Mouse (Mus musculus): ENCODE measurements at regions not wholly inside any gene's neighbourhood (a gene's known extent, or its start where the extent isn't known, plus 50 kb on each side); places are given as distances from the start of the nearest gene placed in this dataset.
A peak's percentile ranks its signal among the peaks of the same experiment; 100 is the strongest.

DNA sequence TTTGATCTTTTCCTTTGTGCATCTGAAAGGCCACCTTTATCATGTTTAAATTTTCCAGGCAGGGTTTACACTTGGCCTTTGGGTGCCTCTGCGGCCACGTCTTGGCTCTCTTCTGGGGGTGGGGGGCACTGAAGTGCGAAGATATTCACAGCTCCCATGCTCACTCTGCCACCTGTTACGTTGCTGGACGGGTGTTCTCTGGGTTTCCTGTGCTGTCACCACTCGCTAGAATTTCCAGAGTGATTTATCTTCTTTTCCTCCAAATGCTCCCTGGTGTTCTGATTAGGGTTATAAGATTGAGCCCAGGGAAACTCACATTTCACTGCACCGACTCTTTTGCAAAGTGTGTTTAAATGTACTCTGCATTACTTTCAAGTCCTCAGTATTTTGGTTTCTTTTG, 404.8 kb upstream of the Mki67 start:
- WGBS: 22% methylated on average over 7 of the region's 7 CpGs
- H3K4me3 ChIP-seq: no peak overlapping the region
- H3K27ac ChIP-seq: no peak overlapping the region

DNA sequence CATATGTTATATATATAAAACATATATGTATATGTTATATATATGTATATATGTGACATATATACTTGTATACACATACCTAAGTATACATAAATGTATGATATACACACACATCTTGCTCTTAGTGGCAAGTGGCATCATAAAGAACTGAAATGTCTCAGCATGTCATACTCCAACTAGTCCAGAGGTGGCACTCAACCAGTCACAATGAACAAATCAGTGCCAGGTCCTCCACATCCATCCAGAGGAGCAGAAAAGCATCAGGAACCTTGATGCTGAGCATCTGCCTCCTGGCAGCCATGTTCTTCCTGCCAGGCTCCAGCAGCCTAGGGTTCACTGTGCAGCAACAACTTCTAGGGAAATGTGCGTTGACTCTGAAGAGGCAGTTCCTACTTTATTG, 405.2 kb upstream of the Mki67 start:
- H3K27ac ChIP-seq: peak overlapping the region; percentile 16; the same call in 1 of the 2 replicates
- H3K36me3 ChIP-seq: no peaks in the 10 kb centered on the region
- H3K9me3 ChIP-seq (replicated peaks): no peaks in the 10 kb centered on the region
- 86% methylated on average over 1 of the region's 1 CpGs for WGBS
- no peak overlapping the region for H3K4me3 ChIP-seq
- H3K4me1 ChIP-seq: peaks cover 27% of the 10 kb centered on the region
- peak; percentile 35 for DNase-seq (ENCODE audit: low spot score)
- H3K27me3 ChIP-seq (ENCODE audit: low read depth, poor library complexity, severe bottlenecking): no peaks in the 10 kb centered on the region

More for the DNA sequence above, 404.8 kb upstream of the Mki67 start:
- H3K9me3 ChIP-seq (replicated peaks): no peaks in the 10 kb centered on the region
- H3K36me3 ChIP-seq: no peaks in the 10 kb centered on the region
- peaks cover 27% of the 10 kb centered on the region for H3K4me1 ChIP-seq
- DNase-seq (ENCODE audit: low spot score): peak; percentile 49
- no peaks in the 10 kb centered on the region for H3K27me3 ChIP-seq (ENCODE audit: low read depth, poor library complexity, severe bottlenecking)

DNA sequence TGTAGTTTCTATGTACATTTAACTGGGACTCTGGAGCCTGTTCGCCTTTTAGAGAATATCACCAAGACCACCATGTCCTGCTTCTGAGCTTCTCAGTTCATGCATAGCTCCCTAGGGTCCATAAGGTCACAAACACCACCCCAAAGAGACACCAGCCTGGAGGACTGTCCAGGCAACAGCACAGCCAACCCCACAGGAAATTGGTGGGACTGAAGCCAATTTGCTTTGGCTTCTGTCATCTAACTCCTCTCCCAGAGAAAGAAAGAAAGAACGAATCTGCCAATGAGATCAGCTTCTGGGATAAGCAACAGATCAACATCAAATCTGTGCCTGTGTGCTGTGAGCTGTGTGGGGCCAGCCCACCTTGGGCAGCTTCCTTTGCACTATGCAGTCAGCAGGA, 408.6 kb upstream of the Mki67 start:
- no peaks in the 10 kb centered on the region for H3K36me3 ChIP-seq
- WGBS: 76% methylated on average over 2 of the region's 2 CpGs
- H3K27me3 ChIP-seq (ENCODE audit: low read depth, poor library complexity, severe bottlenecking): 0 out of 2 replicates have a peak, but pooled peaks cover 9% of the 10 kb centered on the region
- no peaks in the 10 kb centered on the region for H3K9me3 ChIP-seq (replicated peaks)
- no peak overlapping the region for H3K4me3 ChIP-seq
- DNase-seq (ENCODE audit: low spot score): no peak
- peaks cover 25% of the 10 kb centered on the region for H3K4me1 ChIP-seq
- no peak overlapping the region for H3K27ac ChIP-seq

DNA sequence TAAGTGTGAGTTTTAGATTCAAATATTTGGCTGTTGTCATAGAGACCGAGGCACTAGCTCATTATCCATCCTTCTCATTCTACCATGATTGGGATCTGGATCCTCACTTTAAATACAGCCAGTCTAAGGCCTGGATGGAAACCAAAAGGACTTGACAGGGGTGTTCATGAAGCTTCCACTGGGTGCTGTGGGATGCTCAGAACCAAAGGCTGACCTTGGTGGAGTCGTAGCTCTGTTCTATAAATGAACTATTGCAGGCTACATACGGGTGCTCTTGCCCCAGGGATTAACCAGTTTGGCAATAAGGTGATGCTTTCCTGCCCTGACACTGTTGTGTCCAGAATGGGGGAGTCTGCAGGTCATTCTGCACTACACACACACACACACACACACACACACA, 410.2 kb upstream of the Mki67 start:
- Histone ChIP-seq H3K9me3 (replicated peaks) (no peaks in the 10 kb centered on the region), H3K4me3 (no peak overlapping the region), H3K27ac (no peak overlapping the region), H3K36me3 (no peaks in the 10 kb centered on the region), H3K4me1 (peaks cover 22% of the 10 kb centered on the region), H3K27me3 (ENCODE audit: low read depth, poor library complexity, severe bottlenecking) (0 out of 2 replicates have a peak, but pooled peaks cover 9% of the 10 kb centered on the region)
- DNase-seq (ENCODE audit: low spot score): no peak
- 87% methylated on average over 3 of the region's 3 CpGs for WGBS

DNA sequence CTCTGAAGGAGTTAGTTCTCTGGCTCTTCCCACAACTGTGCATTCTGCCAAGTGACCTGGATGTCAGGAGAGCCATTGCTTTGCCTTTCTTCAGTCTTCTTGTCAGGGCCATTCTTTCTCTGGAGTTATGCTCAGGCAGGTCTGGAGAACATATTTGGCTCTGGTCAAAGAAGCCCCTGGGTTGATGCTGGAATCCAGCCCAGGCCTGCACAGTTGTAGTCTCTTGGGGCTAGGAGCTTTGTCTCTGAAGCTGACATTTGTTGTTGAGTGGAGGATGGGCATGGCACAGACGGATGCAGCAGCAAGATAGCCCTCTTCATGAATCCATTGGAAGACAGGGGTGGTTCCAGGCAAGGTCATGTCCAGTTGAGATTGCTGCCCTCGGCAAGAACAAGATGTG, 411.4 kb upstream of the Mki67 start:
- Histone ChIP-seq H3K27me3 (ENCODE audit: low read depth, poor library complexity, severe bottlenecking) (0 out of 2 replicates have a peak, but pooled peaks cover 9% of the 10 kb centered on the region), H3K4me1 (peaks cover 18% of the 10 kb centered on the region), H3K4me3 (no peak overlapping the region), H3K9me3 (replicated peaks) (no peaks in the 10 kb centered on the region), H3K27ac (no peak overlapping the region), H3K36me3 (no peaks in the 10 kb centered on the region)
- WGBS: 83% methylated on average over 2 of the region's 2 CpGs
- DNase-seq (ENCODE audit: low spot score): no peak

DNA sequence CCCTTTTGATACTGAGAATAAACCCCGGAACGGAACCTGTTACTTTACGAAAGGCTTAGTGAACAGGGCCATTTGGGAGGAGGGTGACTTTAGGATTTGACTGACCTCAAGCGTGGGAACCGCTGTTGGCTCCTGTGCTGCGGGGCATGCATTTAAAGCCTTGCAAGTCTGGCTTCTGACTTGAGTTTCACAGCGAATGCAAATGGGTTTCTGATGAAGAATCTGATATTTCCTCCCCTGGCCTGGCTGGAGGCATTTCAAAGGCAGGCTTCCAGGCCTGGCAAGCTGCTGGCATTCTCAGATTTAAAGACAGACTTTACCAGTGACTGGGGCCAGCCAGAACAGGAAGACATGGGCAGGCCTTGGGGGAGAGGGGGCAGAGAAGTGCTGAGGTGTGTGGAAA, 413.6 kb upstream of the Mki67 start:
- no peak for DNase-seq (ENCODE audit: low spot score)
- 56% methylated on average over 7 of the region's 7 CpGs for WGBS
- peaks cover 19% of the 10 kb centered on the region for H3K4me1 ChIP-seq
- H3K4me3 ChIP-seq: no peak overlapping the region
- H3K27me3 ChIP-seq (ENCODE audit: low read depth, poor library complexity, severe bottlenecking): 0 out of 2 replicates have a peak, but pooled peaks cover 9% of the 10 kb centered on the region
- no peak overlapping the region for H3K27ac ChIP-seq
- H3K9me3 ChIP-seq (replicated peaks): no peaks in the 10 kb centered on the region
- H3K36me3 ChIP-seq: no peaks in the 10 kb centered on the region

DNA sequence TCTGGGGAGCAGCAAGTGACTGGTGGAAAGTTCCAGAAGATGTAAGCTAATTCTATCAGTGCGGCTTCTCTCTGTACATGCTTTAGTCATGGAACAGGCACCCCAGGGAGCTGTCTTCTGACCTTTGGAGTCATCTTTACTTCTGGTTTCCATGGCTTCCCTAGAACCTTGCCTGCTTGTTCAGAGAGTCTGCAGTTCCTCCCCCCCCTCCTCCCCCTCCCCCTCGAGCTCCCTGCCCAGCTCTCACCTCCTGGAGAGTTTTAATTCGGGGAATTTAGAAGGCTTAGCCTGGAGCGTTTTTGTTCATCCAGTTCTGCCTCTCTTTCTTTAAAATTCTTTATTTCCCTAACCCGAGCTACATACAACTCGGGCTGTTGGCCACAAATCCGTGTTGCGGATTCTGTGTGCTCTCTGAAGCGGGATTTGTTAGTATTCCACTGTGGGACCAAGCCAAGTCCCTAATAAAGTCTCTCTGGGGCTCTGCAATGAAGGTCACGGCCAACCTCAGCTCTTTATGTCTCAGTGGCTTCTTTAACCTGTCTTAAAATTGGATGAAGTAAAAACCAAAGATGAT, 414.6 kb upstream of the Mki67 start:
- no peak for DNase-seq (ENCODE audit: low spot score)
- 59% methylated on average over 10 of the region's 10 CpGs for WGBS
- H3K4me1 ChIP-seq: peaks cover 19% of the 10 kb centered on the region
- H3K27ac ChIP-seq: no peak overlapping the region
- H3K36me3 ChIP-seq: no peaks in the 10 kb centered on the region
- no peak overlapping the region for H3K4me3 ChIP-seq
- H3K27me3 ChIP-seq (ENCODE audit: low read depth, poor library complexity, severe bottlenecking): 0 out of 2 replicates have a peak, but pooled peaks cover 9% of the 10 kb centered on the region
- no peaks in the 10 kb centered on the region for H3K9me3 ChIP-seq (replicated peaks)

DNA sequence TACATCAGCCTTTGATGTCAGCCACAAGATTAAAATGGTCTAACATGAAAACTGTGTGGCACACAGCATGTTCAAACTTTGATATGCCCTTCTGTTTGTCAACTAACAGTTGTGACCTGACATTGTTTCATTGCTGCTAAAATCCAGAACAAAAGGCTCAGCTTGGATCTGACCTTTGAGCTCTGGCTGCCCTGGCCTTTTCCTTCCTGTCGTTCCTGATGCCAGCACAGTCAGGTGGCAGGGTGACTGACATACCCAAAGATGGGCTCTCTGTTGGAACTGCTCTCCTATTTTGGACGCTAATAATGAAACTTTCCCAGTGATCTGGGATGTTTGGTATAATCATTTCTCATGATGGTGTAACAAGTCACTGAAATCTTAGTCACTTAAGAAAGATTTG, 416.8 kb upstream of the Mki67 start:
- H3K4me1 ChIP-seq: peaks cover 39% of the 10 kb centered on the region
- 82% methylated on average over 2 of the region's 2 CpGs for WGBS
- H3K27me3 ChIP-seq (ENCODE audit: low read depth, poor library complexity, severe bottlenecking): 0 out of 2 replicates have a peak, but pooled peaks cover 3% of the 10 kb centered on the region
- H3K9me3 ChIP-seq (replicated peaks): no peaks in the 10 kb centered on the region
- H3K36me3 ChIP-seq: no peaks in the 10 kb centered on the region
- H3K4me3 ChIP-seq: no peak overlapping the region
- no peak overlapping the region for H3K27ac ChIP-seq
- no peak for DNase-seq (ENCODE audit: low spot score)

DNA sequence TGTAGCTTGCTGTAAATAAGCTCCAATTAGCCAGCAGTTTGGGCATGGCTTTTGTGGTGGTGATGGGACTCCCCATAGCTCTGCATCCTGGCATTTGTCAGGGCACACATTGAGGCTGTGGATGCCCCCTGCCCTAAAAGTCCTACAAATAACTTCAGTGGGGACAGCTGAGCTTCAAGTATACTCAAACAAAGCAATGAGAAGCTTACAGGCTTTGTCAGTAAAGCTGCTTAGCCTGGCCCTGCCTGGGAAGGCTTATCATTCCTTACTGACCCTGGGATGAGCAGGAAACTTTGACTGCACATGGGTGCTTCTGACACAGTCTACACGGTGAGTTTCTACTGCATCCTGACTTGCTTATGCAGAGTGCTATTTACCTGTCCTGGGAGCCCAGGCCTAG, 420.5 kb upstream of the Mki67 start:
- Histone ChIP-seq H3K27me3 (ENCODE audit: low read depth, poor library complexity, severe bottlenecking) (no peaks in the 10 kb centered on the region), H3K9me3 (replicated peaks) (no peaks in the 10 kb centered on the region), H3K4me3 (no peak overlapping the region), H3K27ac (peak overlapping the region; percentile 15; the same call in 1 of the 2 replicates), H3K4me1 (peaks cover 33% of the 10 kb centered on the region), H3K36me3 (no peaks in the 10 kb centered on the region)
- DNase-seq (ENCODE audit: low spot score): no peak
- 83% methylated on average over 1 of the region's 1 CpGs for WGBS

DNA sequence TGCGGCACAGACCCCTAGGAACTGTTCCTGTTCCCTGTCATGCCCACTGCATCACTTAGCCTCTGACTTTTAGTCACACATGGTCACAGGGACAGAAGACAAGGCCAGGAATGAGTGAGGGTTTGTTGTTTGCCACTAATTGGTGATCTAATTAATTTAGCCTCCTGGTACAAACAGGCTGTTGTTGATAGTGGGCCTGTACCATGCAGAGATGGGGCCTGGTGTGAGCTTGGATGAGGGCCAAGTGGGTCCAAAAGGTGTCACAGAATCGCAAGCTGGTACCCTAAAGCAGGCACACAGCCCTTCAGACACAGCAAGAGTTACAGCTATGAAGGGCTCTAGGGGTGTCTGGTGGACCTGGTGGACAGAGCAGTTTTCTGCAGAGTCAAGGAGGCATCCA, 421.2 kb upstream of the Mki67 start:
- DNase-seq (ENCODE audit: low spot score): no peak
- H3K4me1 ChIP-seq: peaks cover 33% of the 10 kb centered on the region
- peak overlapping the region; percentile 51; the same call in 1 of the 2 replicates for H3K27ac ChIP-seq
- WGBS: 81% methylated on average over 2 of the region's 2 CpGs
- no peaks in the 10 kb centered on the region for H3K36me3 ChIP-seq
- H3K27me3 ChIP-seq (ENCODE audit: low read depth, poor library complexity, severe bottlenecking): no peaks in the 10 kb centered on the region
- H3K4me3 ChIP-seq: no peak overlapping the region
- no peaks in the 10 kb centered on the region for H3K9me3 ChIP-seq (replicated peaks)

DNA sequence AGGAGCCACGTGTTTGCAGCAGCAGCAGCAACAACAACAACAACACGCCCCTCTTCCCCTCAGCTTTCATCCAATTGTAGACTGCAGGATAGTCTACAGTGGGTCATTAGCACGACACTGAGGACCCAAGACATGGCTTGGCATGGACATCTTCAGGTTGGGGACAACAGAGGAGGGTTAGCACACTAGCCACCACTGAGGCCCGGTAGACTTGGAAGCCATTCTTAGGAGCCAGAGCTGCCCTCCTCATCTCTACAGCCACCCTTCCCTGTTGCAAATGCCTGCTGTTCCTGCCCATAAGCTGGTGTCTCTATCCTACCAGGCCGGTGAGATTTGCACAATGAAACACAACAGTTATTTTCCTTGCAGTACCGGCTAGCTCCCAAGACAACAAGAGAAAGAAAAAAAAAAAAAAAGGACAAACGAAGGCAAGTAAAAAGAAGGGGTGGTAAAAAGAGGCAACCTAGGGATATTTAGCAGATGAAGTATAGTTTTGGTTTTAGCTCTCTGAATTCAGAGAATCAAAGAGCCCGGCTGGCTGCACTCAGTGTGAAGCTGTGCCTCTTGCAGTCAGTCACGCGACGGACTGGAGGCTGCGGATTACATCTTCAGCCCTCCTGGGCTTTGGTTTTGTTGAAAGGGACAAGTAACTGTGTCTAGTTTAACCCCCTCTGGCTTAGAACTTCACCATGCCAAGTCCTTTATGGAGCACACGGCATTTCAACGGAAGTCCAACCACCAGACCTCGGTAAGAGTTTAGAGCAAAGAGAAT, 421.9 kb upstream of the Mki67 start:
- Histone ChIP-seq H3K27ac (peak overlapping the region; percentile 51; the same call in 1 of the 2 replicates), H3K36me3 (no peaks in the 10 kb centered on the region), H3K4me3 (no peak overlapping the region), H3K27me3 (ENCODE audit: low read depth, poor library complexity, severe bottlenecking) (no peaks in the 10 kb centered on the region), H3K9me3 (replicated peaks) (no peaks in the 10 kb centered on the region), H3K4me1 (peaks cover 33% of the 10 kb centered on the region)
- WGBS: 86% methylated on average over 15 of the region's 15 CpGs
- DNase-seq (ENCODE audit: low spot score): no peak

DNA sequence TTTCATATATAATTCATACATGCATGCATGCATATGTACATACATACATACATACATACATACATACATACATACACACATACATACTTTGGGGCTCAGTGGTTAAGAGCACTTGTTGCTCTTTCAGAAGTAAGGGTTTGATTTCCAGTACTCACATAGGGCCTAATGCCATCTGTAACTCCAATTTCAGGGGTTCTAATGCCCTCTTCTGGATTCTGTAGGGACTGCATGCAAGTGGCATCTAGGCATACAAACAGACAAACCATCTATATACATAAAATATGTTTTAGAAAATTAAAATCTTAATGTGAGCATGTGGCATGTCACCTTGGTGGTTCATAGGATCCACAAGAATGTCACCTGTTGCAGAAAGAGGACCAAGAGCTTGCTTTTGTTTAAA, 426.7 kb upstream of the Mki67 start:
- DNase-seq (ENCODE audit: low spot score): no peak
- Histone ChIP-seq H3K4me1 (peaks cover 9% of the 10 kb centered on the region; the same call in 1 of the 2 replicates), H3K36me3 (no peaks in the 10 kb centered on the region), H3K27ac (no peak overlapping the region), H3K27me3 (ENCODE audit: low read depth, poor library complexity, severe bottlenecking) (peaks cover 12% of the 10 kb centered on the region), H3K9me3 (replicated peaks) (no peaks in the 10 kb centered on the region), H3K4me3 (no peak overlapping the region)

DNA sequence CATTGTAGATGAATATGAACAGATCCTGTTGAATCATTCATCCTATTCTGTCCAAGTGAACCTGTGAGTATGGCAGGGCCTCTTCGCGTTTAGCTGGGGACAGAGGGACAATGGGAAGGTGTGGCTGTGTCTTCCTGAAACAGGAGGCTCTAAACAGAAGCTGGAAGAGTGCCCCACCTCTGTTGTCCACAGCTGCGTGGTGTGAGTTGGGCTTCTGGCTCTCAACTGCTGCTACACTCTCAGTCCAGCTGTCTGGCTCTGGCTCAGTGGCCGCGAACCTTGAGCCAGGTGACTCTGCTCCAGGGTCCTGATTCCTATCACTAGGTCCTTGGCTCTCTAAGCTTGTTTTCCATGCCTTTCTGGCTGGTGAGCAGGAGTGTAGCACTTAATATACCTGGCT, 434.0 kb upstream of the Mki67 start:
- 82% methylated on average over 5 of the region's 5 CpGs for WGBS
- DNase-seq (ENCODE audit: low spot score): no peak
- Histone ChIP-seq H3K9me3 (replicated peaks) (no peaks in the 10 kb centered on the region), H3K4me3 (no peak overlapping the region), H3K27me3 (ENCODE audit: low read depth, poor library complexity, severe bottlenecking) (peaks cover 16% of the 10 kb centered on the region), H3K27ac (peak overlapping the region; percentile 70), H3K36me3 (no peaks in the 10 kb centered on the region), H3K4me1 (peaks cover 45% of the 10 kb centered on the region)

Measured in limb, embryonic 10.5 days (tissue).